Mouse (Mus musculus) embryonic fibroblast, embryonic 13.5 days (primary cell): Measurements from ENCODE around the gene Aldh9a1.

Source experiments
- CTCF ChIP-seq: IDR thresholded peaks from 2 replicates; pipeline ENCODE4 v1.5.1; 2011; ENCODE audit warnings: mild to moderate bottlenecking, control low read depth, low read length, moderate library complexity, borderline replicate concordance; ENCODE audit not compliant: insufficient read depth
- POLR2A ChIP-seq: IDR thresholded peaks from 2 replicates; pipeline ENCODE4 v1.6.1; 2011; ENCODE audit warnings: low read depth, mild to moderate bottlenecking, control low read depth, low read length, moderate library complexity

DNA sequence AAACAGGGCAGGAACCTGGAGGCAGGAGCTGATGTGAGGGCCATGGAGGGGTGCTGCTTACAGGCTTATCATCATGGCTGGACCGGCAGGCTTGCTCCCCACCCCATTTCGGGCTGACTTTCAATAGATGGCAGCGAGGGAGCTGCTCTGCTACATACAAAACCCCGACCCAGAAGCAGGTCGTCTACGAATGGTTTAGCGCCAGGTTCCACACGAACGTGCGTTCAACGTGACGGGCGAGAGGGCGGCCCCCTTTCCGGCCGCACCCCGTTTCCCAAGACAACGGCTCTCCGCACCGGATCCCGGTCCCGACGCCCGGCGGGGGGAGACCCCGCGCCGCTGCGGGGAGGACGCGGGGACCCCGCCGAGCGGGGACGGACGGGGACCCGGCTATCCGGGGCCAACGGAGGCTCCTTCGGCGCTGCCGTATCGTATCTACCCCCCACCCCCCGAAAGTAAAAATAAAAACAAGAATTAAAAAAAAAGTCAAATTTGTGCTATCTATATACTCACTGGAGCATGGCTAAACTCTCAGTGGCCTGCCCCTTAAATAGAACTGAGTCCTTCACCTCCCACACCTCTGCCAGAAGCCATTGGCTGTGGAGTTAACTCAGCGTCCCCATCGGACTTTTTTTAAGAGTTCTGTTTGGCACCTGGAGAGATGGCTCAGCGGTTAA lies 9.5 kb upstream of the Aldh9a1 start:
- no peak for TF ChIP-seq CTCF
- no peak for TF ChIP-seq POLR2A
